Mouse (Mus musculus) liver, embryonic 15.5 days (tissue): ENCODE data around the gene Capsl. TPM values are rescaled to one million over a fixed set of nuclear protein-coding genes. Genes with fewer than 3 reads are reported as not detected.

Source experiments
- ATAC-seq: fragments of 200-750 bp; cut with Nextera tagmentation; 2 replicates; pipeline ENCODE4 v1.8.0; 2017; ENCODE audit warnings: moderate number of reproducible peaks, mild to moderate bottlenecking, moderate library complexity; ENCODE audit not compliant: insufficient read depth
- H3K27ac ChIP-seq: fragments of 300-500 bp; sonication (generic); replicated peaks from 2 replicates; pipeline ENCODE4 v1.5.1; 2015; ENCODE audit warnings: mild to moderate bottlenecking, inconsistent platforms
- H3K27me3 ChIP-seq: fragments of 300-500 bp; sonication (generic); 2 replicates; pipeline ENCODE4 v1.6.1; 2015; ENCODE audit warnings: mild to moderate bottlenecking, inconsistent platforms
- H3K36me3 ChIP-seq: fragments of 300-500 bp; sonication (generic); replicated peaks from 2 replicates; pipeline ENCODE4 v1.6.1; 2015; ENCODE audit warnings: moderate library complexity, mild to moderate bottlenecking, inconsistent platforms
- H3K4me1 ChIP-seq: fragments of 300-500 bp; sonication (generic); replicated peaks from 2 replicates; pipeline ENCODE4 v1.6.1; 2015; ENCODE audit warnings: inconsistent platforms
- H3K4me2 ChIP-seq: fragments of 300-500 bp; sonication (generic); 2 replicates; pipeline ENCODE4 v1.6.1; 2015; ENCODE audit warnings: moderate library complexity, mild to moderate bottlenecking, inconsistent platforms
- H3K4me3 ChIP-seq: fragments of 300-500 bp; sonication (generic); replicated peaks from 2 replicates; pipeline ENCODE4 v1.5.1; 2015; ENCODE audit warnings: mild to moderate bottlenecking, inconsistent platforms
- H3K9ac ChIP-seq: fragments of 300-500 bp; sonication (generic); 2 replicates; pipeline ENCODE4 v1.6.1; 2015; ENCODE audit warnings: moderate library complexity, mild to moderate bottlenecking, inconsistent platforms
- H3K9me3 ChIP-seq: fragments of 300-500 bp; sonication (generic); replicated peaks from 2 replicates; pipeline ENCODE4 v1.6.1; 2016; ENCODE audit warnings: inconsistent platforms
- WGBS: fragments of 180-500 bp; shearing (Covaris S2); methylation state at CpG from one replicate; pipeline ENCODE4 v1.1.7; 2015; ENCODE audit warnings: mixed read lengths; ENCODE audit not compliant: insufficient replicate concordance; 5-methylcytosine and 5-hydroxymethylcytosine counted together
- polyA plus RNA-seq: library from polyadenylated mRNA; unstranded; fragments of >200 nt; fragmentation: Nextera tagmentation; extraction: Ambion mirVana; gene quantifications from 2 replicates; pipeline ENCODE4 v1.2.1, GENCODE M21; 2015

Capsl gene
- polyA plus RNA-seq: 0.50 and 0.92 TPM in 2 replicates

DNA sequence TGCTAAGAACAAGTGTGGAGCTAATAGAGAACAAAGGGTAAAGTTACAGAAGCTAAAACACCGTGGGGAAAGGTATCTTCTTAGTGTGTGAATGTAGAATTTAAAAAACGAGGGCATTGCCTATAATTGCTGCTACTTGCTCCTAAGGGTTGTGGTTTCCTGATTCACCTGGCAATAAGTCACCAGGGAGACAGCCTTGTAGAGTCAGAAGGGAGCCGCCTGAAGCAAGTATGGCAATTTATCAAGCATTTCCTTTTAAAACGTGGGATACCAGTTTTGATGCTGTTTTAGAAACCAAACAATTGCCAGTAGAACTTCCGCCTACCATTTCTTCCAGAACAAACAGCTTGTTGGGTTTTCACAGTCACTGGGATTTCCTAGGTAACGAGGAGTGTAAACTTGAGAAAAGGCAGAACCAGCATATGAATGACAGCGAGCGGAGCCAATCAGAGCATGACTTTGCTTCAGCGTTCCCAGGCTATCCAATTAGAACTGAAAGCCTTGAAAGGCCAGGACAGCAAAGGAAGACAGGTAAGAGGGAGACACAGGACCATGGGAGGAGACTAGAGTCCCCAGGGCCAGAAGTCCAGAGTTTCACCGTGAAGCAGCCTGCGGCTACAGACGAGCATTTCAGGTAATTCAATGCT, at the start of gene Capsl:
Gene Capsl, plus strand, starts transcription at position 495 of the 647 bp plus-strand sequence.
- ATAC-seq: peak; percentile 64
- H3K4me1 ChIP-seq: no peaks in the 10 kb centered on the region
- no peaks in the 10 kb centered on the region for H3K36me3 ChIP-seq
- no peak within 1 kb of the TSS for H3K27ac ChIP-seq
- no peak within 1 kb of the TSS for H3K4me3 ChIP-seq
- no peaks in the 10 kb centered on the region for H3K9me3 ChIP-seq
- 36% methylated on average over 12 of the region's 12 CpGs for WGBS
- H3K27me3 ChIP-seq: no peaks in the 10 kb centered on the region
- H3K4me2 ChIP-seq: peak within 1 kb of the TSS; percentile 21; the same call in 1 of the 2 replicates
- no peak within 1 kb of the TSS for H3K9ac ChIP-seq

DNA sequence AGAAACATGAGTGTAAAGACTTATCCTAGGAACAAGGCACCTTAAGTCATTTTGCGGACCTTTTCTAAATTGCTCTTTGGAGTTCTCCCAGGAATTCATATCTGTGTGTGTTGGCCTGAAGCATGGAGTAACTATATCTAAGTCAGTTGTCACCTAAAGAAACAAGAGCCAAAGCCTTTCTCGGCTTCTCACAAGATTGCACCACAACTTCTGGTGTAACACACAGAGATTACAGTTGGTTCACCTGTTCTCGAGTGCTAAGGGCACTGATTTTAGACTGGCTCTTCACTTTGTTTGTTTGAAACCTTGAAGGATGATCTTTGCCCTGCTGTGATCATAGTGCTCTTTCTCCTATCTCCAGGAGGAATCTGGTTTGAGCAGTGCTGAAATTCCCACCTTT, 26.4 kb upstream of the Capsl start:
- no peak overlapping the region for H3K4me3 ChIP-seq
- H3K9ac ChIP-seq: no peak overlapping the region
- no peaks in the 10 kb centered on the region for H3K9me3 ChIP-seq
- no peaks in the 10 kb centered on the region for H3K27me3 ChIP-seq
- H3K27ac ChIP-seq: no peak overlapping the region
- H3K4me1 ChIP-seq: no peaks in the 10 kb centered on the region
- H3K36me3 ChIP-seq: no peaks in the 10 kb centered on the region
- ATAC-seq: no peak
- H3K4me2 ChIP-seq: no peak overlapping the region
- WGBS: 62% methylated on average over 3 of the region's 3 CpGs

DNA sequence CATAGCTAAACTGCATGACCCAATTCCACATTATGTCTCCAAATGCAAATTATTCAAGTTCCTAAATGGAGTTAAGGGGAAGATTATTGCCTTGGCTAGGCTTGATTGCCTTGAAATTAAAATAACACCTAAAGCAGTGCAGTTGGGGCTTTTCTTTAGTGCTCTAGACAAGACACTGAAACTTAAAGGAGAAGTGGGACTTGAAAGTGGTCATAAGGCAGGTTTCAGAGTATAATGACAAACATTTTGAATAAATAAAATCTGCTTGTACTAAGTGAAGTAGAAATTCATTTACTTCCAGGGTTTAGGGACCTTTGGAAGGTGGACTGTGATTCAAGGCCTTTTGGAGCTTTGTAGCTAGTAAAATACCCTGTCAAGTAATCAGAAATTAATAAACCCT, 14.7 kb upstream of the Capsl start:
- Histone ChIP-seq H3K9ac (no peak overlapping the region), H3K9me3 (no peaks in the 10 kb centered on the region), H3K27me3 (no peaks in the 10 kb centered on the region), H3K4me2 (no peak overlapping the region), H3K4me3 (no peak overlapping the region), H3K27ac (no peak overlapping the region), H3K36me3 (no peaks in the 10 kb centered on the region), H3K4me1 (no peaks in the 10 kb centered on the region)
- no peak for ATAC-seq

DNA sequence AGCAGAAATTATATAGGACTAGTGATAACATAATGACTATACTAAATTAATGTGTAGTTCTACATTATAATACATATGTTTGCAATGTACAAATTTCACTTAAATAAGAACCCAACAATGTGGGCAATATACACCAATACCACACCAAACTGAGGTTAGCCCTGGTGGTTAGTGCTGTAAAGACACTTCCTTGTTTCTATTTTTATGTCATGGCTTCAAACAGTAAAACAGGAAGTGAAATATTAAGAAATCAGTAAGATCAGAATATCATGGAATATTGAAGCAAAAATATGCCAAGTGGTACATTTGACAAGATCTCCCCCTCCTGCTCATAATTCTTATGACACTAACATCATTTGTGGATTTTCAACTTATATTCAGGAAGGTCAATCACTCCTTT, 8.0 kb upstream of the Capsl start:
- Histone ChIP-seq H3K4me3 (no peak overlapping the region), H3K9ac (no peak overlapping the region), H3K4me2 (no peak overlapping the region), H3K27ac (no peak overlapping the region), H3K36me3 (no peaks in the 10 kb centered on the region), H3K27me3 (no peaks in the 10 kb centered on the region), H3K9me3 (no peaks in the 10 kb centered on the region), H3K4me1 (no peaks in the 10 kb centered on the region)
- ATAC-seq: no peak

DNA sequence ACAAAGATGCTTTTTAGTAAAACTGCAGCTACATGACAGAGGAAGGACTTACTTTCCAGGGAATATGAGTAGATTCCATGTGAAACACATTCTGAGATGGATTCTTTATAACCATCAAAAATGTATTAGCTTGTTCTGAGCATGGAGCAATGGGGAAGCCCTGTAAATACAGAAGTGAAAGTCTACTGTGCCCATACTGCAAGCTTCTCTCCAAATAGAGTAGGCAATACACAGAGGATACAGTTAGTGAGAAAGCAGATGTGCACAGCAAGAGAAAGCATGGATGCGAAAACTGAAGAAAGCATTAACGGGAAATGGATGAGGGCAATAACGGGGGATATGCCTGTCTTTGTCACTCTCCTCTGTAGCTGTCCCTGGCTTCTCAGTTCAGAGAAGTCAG, 6.0 kb upstream of the Capsl start:
- Histone ChIP-seq H3K27me3 (no peaks in the 10 kb centered on the region), H3K4me1 (no peaks in the 10 kb centered on the region), H3K36me3 (no peaks in the 10 kb centered on the region), H3K4me2 (no peak overlapping the region), H3K9ac (no peak overlapping the region), H3K4me3 (no peak overlapping the region), H3K27ac (no peak overlapping the region), H3K9me3 (no peaks in the 10 kb centered on the region)
- no peak for ATAC-seq
- WGBS: 60% methylated on average over 3 of the region's 3 CpGs

DNA sequence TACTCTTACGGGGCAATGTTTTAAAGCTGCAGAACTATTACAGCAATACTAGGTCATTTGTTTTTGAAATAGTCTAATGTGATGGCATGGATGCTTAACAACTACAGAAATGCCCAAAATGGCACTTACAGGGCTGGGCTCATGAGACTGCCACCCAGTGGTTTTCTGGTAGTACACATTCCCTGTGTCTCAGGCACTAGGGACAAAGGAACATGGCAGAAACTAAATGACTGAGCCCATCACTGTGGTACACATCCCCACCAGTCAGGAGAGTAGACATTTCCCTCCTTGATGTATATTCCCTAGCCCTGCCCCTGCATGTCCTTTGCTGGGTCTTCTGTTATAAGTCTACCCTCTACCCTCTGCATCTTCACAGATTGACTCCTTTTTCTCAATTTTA, 16.2 kb downstream of the Capsl start:
- WGBS: 53% methylated on average over 1 of the region's 1 CpGs
- H3K9me3 ChIP-seq: no peaks in the 10 kb centered on the region

DNA sequence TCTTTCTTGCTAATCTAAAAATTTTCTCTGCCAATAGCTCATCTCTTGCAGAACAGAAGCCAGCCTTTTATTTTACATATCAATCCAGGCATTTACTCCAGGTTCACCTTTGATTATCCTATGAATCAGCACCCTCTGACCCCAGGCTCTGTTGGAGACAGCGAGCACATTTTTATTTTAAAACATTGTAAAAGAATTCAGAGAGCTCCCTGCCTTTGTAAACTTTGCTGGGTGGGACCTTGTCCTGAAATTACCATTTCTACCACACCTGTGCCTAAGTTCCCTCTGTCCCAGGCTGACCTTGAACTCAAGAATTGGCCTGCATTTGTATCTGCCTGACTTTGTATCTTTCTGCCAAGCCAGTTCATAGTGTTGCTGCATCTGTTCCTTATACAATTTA, 17.0 kb downstream of the Capsl start:
- WGBS: 45% methylated on average over 1 of the region's 1 CpGs
- H3K4me3 ChIP-seq: no peak overlapping the region
- H3K4me1 ChIP-seq: no peaks in the 10 kb centered on the region
- H3K27me3 ChIP-seq: no peaks in the 10 kb centered on the region
- no peak overlapping the region for H3K4me2 ChIP-seq
- ATAC-seq: no peak
- no peak overlapping the region for H3K27ac ChIP-seq
- no peak overlapping the region for H3K9ac ChIP-seq
- no peaks in the 10 kb centered on the region for H3K9me3 ChIP-seq
- no peaks in the 10 kb centered on the region for H3K36me3 ChIP-seq

More for the DNA sequence above, 16.2 kb downstream of the Capsl start:
- no peaks in the 10 kb centered on the region for H3K4me1 ChIP-seq
- H3K9ac ChIP-seq: no peak overlapping the region
- ATAC-seq: no peak
- no peak overlapping the region for H3K4me2 ChIP-seq
- H3K4me3 ChIP-seq: no peak overlapping the region
- no peak overlapping the region for H3K27ac ChIP-seq
- H3K27me3 ChIP-seq: no peaks in the 10 kb centered on the region
- H3K36me3 ChIP-seq: no peaks in the 10 kb centered on the region

DNA sequence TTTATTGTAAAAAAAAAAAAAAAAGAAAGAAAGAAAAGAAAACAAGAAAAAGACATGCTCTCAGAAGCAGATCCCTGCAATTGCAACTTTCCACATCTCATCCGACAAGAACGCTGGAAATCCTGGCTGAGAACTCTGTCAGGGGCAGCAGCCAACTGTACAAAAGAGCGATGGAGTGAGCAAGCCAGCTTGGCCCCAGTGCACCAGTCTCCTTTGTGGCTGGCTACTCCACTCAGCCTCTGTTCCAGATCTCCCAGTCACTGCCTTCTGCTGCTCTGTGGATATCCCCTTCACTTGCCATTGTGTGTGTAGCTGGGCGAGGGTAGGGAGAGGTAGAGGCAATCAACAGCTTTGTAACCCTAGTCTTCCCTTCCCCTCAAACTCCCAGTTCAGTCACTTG, 18.4 kb downstream of the Capsl start:
- Histone ChIP-seq H3K9me3 (no peaks in the 10 kb centered on the region), H3K9ac (no peak overlapping the region), H3K4me1 (no peaks in the 10 kb centered on the region), H3K4me2 (no peak overlapping the region), H3K4me3 (no peak overlapping the region), H3K27me3 (no peaks in the 10 kb centered on the region), H3K27ac (no peak overlapping the region), H3K36me3 (no peaks in the 10 kb centered on the region)
- WGBS: 70% methylated on average over 4 of the region's 4 CpGs
- ATAC-seq: no peak

DNA sequence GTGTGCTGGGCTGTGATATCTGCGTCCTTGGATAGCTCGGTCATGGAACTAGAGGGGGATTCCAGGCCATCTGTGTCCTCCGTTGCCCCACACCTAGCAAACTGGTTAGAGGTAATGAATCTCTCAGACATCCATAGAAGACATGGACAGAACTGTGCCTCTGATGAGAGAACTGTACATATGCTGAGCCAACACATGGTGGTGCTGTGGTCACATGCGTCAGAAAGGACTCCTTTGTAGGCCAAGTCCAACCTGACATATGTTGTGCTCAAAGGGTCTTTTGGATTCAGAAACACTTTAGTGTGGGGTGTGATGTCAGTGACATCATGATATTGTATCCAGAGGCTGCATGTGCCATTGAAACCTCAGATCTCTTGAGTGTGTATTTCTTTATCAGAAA, 19.4 kb downstream of the Capsl start:
- H3K36me3 ChIP-seq: no peaks in the 10 kb centered on the region
- no peaks in the 10 kb centered on the region for H3K27me3 ChIP-seq
- no peak overlapping the region for H3K4me3 ChIP-seq
- H3K4me1 ChIP-seq: no peaks in the 10 kb centered on the region
- H3K9me3 ChIP-seq: no peaks in the 10 kb centered on the region
- peak; percentile 73 for ATAC-seq
- H3K4me2 ChIP-seq: no peak overlapping the region
- 40% methylated on average over 4 of the region's 4 CpGs for WGBS
- H3K27ac ChIP-seq: no peak overlapping the region
- no peak overlapping the region for H3K9ac ChIP-seq

DNA sequence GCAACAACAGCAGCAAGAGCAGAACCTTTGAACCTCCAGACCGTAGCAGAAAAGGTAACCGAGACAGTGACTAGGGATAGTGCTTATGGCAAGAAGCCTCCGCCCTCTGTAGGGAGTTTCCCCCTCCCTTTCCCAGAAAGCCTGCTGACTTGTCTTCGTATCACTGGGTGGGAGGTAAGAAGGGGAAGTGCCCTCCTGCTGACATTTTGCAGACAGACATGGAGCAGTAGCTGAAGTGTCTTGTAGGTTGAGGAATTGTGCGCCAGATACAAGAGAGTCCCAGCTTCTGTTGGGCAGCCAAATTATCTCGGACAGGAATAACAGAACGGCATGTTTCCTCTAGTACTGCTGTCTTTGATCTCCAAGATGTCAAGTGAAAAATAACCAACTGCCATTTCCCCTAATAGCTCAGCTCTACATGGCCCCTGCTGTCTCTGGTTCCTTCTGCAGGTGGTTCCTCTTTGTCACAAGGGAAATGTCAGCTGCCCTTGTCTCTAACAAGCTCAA, 27.7 kb downstream of the Capsl start:
- WGBS: 10% methylated on average over 7 of the region's 7 CpGs
- peak overlapping the region; percentile 66 for H3K27ac ChIP-seq
- H3K9me3 ChIP-seq: no peaks in the 10 kb centered on the region
- peak overlapping the region; percentile 12; the same call in 1 of the 2 replicates for H3K4me3 ChIP-seq
- peak overlapping the region; percentile 26; the same call in 1 of the 2 replicates for H3K9ac ChIP-seq
- peak overlapping the region; percentile 60 for H3K4me2 ChIP-seq
- H3K36me3 ChIP-seq: no peaks in the 10 kb centered on the region
- peak; percentile 94 for ATAC-seq
- peaks cover 22% of the 10 kb centered on the region for H3K4me1 ChIP-seq
- H3K27me3 ChIP-seq: no peaks in the 10 kb centered on the region

DNA sequence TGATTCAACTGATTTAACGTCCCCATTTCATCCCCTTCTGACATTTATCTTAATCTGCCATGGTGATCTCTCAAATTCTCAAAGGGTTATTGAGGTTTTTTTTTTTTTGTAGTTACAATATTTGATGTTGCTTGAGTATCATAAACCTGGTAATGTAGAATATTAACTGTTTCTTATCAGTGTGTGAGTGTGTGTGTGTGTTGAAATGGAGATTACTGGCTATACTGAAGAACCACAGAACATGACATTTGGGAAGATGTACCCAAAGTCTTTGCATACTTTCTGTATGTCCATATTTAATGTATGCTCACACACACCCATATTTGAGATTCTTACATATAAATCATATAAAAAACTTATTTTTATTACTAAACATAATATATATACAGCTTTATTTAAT, 28.2 kb downstream of the Capsl start:
- H3K4me3 ChIP-seq: peak overlapping the region; percentile 12; the same call in 1 of the 2 replicates

More for the DNA sequence above, 28.2 kb downstream of the Capsl start:
- H3K9ac ChIP-seq: no peak overlapping the region
- H3K36me3 ChIP-seq: no peaks in the 10 kb centered on the region
- H3K4me2 ChIP-seq: peak overlapping the region; percentile 60
- peak; percentile 53 for ATAC-seq
- WGBS: 13% methylated on average over 1 of the region's 1 CpGs
- no peaks in the 10 kb centered on the region for H3K27me3 ChIP-seq
- peak overlapping the region; percentile 66 for H3K27ac ChIP-seq
- no peaks in the 10 kb centered on the region for H3K9me3 ChIP-seq
- peaks cover 24% of the 10 kb centered on the region for H3K4me1 ChIP-seq
